Mouse (Mus musculus) ovary, postnatal 36 days (tissue): ENCODE data around the gene Mboat2.

Source experiments
- DNase-seq: peaks from one replicate; pipeline ENCODE4 v3.0.0; 2022; ENCODE audit warnings: low spot score, mixed read lengths

The Mboat2 gene

GRCm38 (mm10) chr12:24902736-24903135 lies 72.1 kb downstream of the Mboat2 start:
- no peak for DNase-seq

- DNase-seq = no peak
These were observed 77.2 kb downstream of the Mboat2 start for GRCm38 (mm10) chr12:24907894-24908293.

DNA sequence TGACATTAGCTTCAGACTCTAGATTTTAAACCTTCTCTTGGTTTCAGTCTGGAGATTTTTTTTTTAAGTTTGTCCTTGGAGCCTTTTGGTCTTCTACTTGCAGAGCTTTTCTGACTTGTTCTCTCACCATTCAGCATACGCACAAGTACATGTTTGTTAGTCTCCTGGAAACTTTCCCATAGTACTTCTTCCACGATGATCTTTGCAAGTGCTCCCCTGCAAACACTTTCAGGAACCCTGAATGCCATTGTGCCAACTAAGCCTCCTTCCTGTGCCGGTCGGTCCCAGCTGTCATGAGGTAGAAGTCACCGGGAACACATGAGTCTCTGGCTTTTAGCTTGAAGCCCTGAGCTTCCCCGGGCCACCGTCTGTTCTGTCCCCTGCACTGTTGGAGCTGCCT lies 79.0 kb downstream of the Mboat2 start:
- DNase-seq = no peak

DNA sequence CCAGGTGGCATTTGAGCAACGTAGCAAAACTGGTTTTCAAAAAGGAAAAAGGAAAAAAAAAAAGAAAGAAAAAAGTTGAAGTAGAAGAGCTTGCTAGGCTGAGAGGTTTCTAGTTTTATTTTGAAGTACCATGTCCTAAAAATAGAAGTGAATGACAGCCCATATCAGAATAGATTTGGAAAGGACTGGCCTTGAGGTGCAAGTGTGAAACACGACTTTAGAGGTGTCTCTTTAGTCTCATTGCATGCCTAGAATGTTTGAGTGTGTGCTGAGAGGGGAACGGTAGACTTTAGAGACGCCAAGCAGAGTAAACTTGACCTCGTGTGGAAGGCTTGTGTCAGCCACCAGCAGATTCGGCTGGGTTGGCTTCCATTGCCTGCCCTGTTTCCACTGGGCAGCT lies 81.5 kb downstream of the Mboat2 start:
- DNase-seq = no peak

DNA sequence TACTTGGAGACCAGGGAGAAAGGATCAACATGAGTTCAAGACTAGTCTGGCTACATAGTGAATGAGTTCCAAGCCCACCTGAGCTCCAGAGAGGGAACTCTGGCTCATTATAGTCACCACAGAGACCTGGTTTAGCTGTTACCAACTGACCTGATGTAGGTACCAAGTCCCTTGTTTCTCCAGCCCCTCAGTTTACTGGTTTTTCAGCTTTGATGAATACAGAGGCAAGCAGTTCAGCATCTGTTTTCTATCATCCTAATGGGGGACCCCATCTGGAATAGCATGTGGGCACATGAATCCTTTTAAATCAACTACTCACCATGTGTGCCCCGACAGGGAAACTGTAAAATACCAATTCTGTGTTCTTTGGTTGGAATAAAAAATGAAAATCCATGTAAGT lies 82.2 kb downstream of the Mboat2 start:
- no peak for DNase-seq

GRCm38 (mm10) chr12:24918575-24919262 lies 88.0 kb downstream of the Mboat2 start:
- no peak for DNase-seq

DNA sequence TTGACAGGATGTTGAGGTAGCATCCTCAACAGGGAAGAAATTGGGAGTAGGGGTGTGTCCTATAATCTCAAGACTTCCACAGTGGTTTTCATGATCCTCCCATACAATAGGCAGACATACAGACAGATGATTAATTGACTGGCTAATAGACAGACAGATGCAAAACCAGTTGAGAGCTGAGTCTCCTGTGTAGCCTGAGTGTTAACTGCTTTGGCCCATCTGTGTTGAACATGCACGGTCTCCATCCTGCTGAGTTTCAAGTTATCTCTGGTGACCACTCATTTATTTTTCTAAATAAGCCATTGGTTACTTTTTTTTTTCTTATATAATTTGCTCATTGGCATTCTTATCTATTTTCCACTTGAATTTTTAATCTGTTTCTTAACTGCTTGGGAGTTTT lies 90.2 kb downstream of the Mboat2 start:
- no peak for DNase-seq

DNA sequence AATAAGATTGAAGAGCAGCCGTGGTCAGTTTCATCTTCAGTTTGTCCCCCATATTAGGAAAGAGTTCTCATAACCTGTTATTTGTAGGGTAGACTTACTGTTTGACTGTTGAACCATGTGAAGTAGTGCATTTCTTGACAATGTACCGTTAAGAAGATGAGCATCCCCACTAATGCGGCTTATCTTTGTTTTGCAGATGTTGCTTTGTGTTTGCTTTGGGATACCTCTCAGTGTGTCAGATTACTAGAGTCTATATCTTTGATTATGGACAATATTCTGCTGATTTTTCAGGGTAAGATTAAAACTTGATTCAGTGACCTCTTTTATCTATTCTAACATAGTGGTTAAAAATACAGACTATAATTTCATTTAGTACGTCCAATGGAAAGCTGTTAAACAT lies 93.3 kb downstream of the Mboat2 start:
- DNase-seq = no peak

GRCm38 (mm10) chr12:24925276-24925675 lies 94.6 kb downstream of the Mboat2 start:
- DNase-seq = no peak

DNA sequence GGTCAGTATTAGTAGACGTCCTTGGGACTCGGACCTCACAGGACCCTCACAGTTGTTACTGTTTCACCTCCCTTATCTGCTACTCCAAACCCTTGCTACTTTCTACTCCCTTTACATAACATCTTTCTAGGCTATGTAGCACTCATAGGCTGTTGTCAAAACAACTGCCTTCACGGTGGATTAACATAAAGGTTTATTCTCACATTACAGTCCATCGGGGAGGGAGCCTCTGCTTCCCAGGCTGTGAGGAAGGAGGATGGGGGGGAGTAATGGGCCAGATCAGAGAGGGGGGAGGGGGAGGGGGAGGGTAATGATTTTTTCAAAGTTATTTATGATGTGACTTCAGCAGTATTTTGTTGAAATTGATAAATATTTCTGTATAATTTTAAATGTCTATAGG lies 95.0 kb downstream of the Mboat2 start:
- DNase-seq = no peak

DNA sequence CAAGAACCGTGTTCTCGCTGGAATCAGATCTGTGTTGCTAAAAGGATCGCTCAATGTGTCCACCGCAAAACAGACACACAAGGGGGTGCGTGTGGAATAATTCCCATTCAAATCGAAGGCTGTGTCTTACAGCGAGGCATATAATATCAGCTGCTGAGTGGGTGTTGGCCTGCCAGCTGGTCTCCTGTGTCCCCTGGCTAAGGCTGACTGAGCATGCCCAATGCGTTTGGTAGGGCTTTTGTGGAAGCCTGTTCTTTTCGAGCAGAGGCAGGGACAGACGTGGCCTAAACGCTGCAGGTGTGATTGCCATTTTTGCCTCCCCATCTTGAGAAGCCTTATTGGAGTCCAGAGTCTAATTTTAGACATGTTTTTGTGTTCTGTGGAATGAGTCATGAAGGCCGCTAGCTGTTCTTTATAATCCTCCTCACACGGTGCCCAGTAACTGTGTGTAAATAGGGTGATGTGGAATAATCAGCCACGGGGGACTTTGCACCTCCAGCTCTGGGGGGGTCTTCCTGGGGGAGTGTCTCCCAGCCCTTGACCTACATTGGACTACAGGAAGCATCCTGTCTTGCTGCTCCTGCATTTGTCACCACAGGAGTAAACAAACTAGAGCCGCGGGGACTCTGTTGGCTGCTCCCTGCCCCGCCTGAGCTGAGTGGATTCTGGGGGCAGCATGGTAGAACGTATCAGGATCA lies 97.5 kb downstream of the Mboat2 start:
- DNase-seq = no peak

GRCm38 (mm10) chr12:24929043-24929442 lies 98.4 kb downstream of the Mboat2 start:
- no peak for DNase-seq

GRCm38 (mm10) chr12:24930760-24931159 lies 100.1 kb downstream of the Mboat2 start:
- DNase-seq = peak; percentile 44

DNA sequence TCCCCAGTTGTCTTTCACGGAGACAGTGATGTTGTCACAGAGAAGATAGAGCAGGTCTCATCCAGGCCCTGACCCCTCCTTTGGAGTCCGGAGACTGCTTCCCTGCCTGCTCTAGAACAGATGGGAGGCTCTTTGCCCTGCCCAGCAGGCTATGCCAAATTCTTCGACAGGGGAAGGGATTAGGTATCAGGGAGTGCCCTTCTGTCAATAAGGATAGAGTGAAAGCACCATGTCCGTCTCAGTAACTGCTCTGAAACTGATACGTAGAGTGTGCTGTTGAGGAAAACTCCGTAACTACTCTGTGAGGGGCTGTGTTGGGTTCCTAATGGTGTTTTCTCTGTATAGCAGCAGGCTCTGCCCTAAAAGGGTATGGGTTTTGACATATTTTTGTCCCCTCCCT lies 101.4 kb downstream of the Mboat2 start:
- DNase-seq = no peak

- DNase-seq = peak; percentile 41
These were observed 102.6 kb downstream of the Mboat2 start for GRCm38 (mm10) chr12:24933206-24933775.

- peak; percentile 63 for DNase-seq
These were observed 103.3 kb downstream of the Mboat2 start for GRCm38 (mm10) chr12:24933996-24934395.

- DNase-seq = no peak
These were observed 105.6 kb downstream of the Mboat2 start for GRCm38 (mm10) chr12:24936281-24936680.

- DNase-seq = no peak
These were observed 108.7 kb downstream of the Mboat2 start for GRCm38 (mm10) chr12:24939372-24939771.

- no peak for DNase-seq
These were observed 112.1 kb downstream of the Mboat2 start for GRCm38 (mm10) chr12:24942619-24943287.

GRCm38 (mm10) chr12:24943427-24943826 lies 112.7 kb downstream of the Mboat2 start:
- no peak for DNase-seq

DNA sequence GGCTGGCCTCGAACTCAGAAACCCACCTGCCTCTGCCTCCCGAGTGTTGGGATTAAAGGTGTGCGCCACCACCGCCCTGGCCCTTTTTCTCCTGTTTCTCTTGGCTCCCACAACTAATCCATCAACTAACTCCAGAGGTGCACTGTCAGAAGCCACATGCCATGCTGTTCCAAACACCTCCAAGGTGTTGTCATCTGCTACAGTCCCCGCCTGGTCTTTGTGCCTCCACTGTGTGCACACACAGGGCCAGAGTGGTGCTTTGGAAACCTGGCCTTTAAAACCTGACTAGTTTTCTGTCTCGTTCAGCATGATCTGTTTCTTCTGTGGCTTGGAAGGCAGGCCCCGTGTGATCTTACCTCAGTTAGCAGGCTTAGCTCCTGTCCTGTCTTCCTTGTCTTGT lies 113.9 kb downstream of the Mboat2 start:
- DNase-seq = no peak

DNA sequence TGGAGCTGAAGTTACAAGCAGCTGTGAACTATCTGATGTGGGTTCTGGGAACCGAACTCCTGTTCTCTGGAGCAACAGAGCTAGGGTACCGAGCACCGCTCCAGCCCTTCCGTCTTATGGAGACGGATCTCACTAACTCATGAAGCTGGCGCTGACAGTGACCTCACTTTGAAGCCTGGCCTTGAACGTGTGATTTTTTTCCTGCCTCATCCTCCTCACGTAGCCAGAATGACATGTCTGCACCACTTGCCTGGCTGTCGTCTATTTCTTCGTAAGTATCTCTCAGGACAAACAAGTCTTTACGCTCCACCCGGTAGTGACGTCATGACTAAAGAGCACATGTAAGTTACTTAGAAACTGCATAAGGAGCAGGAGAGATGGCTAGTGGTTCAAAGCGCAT lies 116.4 kb downstream of the Mboat2 start:
- no peak for DNase-seq

- no peak for DNase-seq
These were observed 117.7 kb downstream of the Mboat2 start for GRCm38 (mm10) chr12:24948344-24948743.
